Mouse (Mus musculus): Measurements from ENCODE around the gene Ect2.
A peak's percentile ranks its signal among the peaks of the same experiment; 100 is the strongest.

GRCm38 (mm10) chr3:27195153-27195552 lies 41.5 kb upstream of the Ect2 start:
- TF ChIP-seq EP300 (IDR thresholded peaks at IDR 0.05; ENCODE audit: low read depth in 1 of 2, low read length in 2 of 2), result peak; percentile 23 to 44; a peak in 3 of 4 replicates
- no peak for TF ChIP-seq JUND (IDR thresholded peaks at IDR 0.05; ENCODE audit: low read depth, low read length)
- no peak for TF ChIP-seq POLR2A (IDR thresholded peaks at IDR 0.05; ENCODE audit: control insufficient read depth in 1 of 2, insufficient read depth in 1 of 2, low read depth in 1 of 2, low read length in 2 of 2, poor library complexity in 1 of 2)
- TF ChIP-seq CTCF (IDR thresholded peaks at IDR 0.05 in 2 of 3, conservative IDR thresholded peaks at IDR 0.05 in 1 of 3; ENCODE audit: control insufficient read depth in 1 of 3, insufficient read depth in 1 of 3, low read depth in 2 of 3, low read length in 3 of 3, poor library complexity in 1 of 3, severe bottlenecking in 1 of 3), result no peak
- no peak for TF ChIP-seq ZKSCAN1 (IDR thresholded peaks at IDR 0.05; ENCODE audit: low read depth, low read length)
- TF ChIP-seq TCF12 (IDR thresholded peaks at IDR 0.05; ENCODE audit: low read depth, low read length), result no peak
- TF ChIP-seq CHD2 (IDR thresholded peaks at IDR 0.05; ENCODE audit: low read length), result no peak
- TF ChIP-seq NRF1 (IDR thresholded peaks at IDR 0.05; ENCODE audit: insufficient read depth, low read depth, low read length, poor library complexity, severe bottlenecking), result no peak

Data from MEL (cell line).